In the genomic region with DNA sequence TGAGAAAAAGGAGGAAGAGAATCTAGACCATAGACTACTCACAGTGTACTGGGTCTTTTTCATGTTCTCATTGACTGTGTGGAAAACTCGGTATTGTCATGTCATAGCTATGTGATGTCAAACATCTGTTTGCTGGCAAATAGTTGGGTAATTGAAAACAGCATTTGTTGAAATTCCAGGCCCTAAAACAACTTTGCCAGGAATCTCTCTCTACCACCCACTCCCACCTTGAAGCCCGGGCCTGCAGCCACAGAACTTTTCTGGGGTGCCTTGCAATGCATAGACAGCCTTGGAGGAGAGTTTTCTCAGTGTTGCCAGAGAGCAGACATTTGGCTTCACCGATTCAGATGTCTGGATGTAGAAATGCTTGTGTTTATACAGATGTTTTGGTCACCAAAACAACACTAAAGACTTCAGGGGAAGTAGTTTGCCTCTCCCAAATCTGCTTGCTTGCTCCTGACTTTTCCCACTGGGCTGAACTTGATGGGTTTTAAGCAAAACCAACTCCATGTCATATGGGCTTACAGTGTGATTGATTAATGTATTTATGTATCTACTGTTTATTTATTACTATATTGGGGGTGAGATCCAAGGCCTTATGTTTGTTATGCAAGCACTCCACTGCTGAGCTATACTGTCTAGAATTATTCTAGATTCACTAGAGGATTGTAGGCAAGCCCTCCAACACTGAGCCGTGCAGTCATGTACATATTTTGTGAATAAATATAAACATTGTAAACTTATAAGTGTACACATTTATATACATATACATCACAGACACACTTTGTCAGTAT, we compare ENCODE assay signal across 15 mouse cellular contexts.
DNase-seq lines count a peak whose midpoint lies in the region; ATAC-seq lines count a peak whose summit lies in the region.
"Had no signal": no experiment of that assay in that cellular context is flagged by ENCODE, and none has a peak within 500 bp of the region (broad histone marks: within the 10 kb centered on the region; RNA-seq: fewer than 3 reads in every experiment).

No protein-coding gene starts in this region.

- intact Hi-C loops in heart, postnatal 14 days (cut with DNase I): no loop called here

- ATAC-seq in heart, embryonic 11.5 days (replicated peaks; ENCODE audit: insufficient number of reproducible peaks, low FRiP score, low TSS enrichment): no peak
- ATAC-seq: Patski had no signal

- no peak overlapping the region for H3K4me2 ChIP-seq in heart, embryonic 11.5 days
- H3K4me2 ChIP-seq: forebrain, embryonic 12.5 days; hindbrain, embryonic 15.5 days; liver, embryonic 15.5 days had no signal

- H3K9me3 ChIP-seq in heart, embryonic 11.5 days (replicated peaks; ENCODE audit: control insufficient read depth, low read length): no peaks in the 10 kb centered on the region
- H3K9me3 ChIP-seq: forebrain, embryonic 12.5 days; hindbrain, embryonic 15.5 days; liver, embryonic 15.5 days had no signal

- H3K27me3 ChIP-seq in heart, embryonic 11.5 days (ENCODE audit: control insufficient read depth, insufficient read depth, low read length): no peaks in the 10 kb centered on the region
- H3K27me3 ChIP-seq: forebrain, embryonic 12.5 days; hindbrain, embryonic 15.5 days; liver, embryonic 15.5 days had no signal

- H3K36me3 ChIP-seq in heart, embryonic 11.5 days (ENCODE audit: control insufficient read depth, insufficient read depth, low read length): no peaks in the 10 kb centered on the region
- H3K36me3 ChIP-seq: forebrain, embryonic 12.5 days; hindbrain, embryonic 15.5 days; liver, embryonic 15.5 days had no signal

- WGBS in heart, embryonic 11.5 days (ENCODE audit: insufficient replicate concordance): 72% methylated on average over 4 of the region's 4 CpGs

- H3K9ac ChIP-seq in heart, embryonic 11.5 days (ENCODE audit: low read depth, low read length): no peak overlapping the region
- H3K9ac ChIP-seq: forebrain, embryonic 12.5 days; hindbrain, embryonic 15.5 days; liver, embryonic 15.5 days had no signal

- no peak overlapping the region for H3K4me3 ChIP-seq in heart, embryonic 11.5 days (ENCODE audit: low read depth, low read length)
- H3K4me3 ChIP-seq: forebrain, embryonic 12.5 days; hindbrain, embryonic 15.5 days; liver, embryonic 15.5 days had no signal

- DNase-seq in heart, adult 8-10 months (ENCODE audit: low spot score): peak; percentile 25
- peak; percentile 2 for DNase-seq in embryo, embryonic 9.5 days (ENCODE audit: extremely low spot score)
- peak; percentile 23 to 40 for DNase-seq in heart, postnatal 14 days
- DNase-seq in lung, postnatal 10 days: peak; percentile 31
- DNase-seq in left cerebral cortex, adult 9 months (ENCODE audit: low spot score in 2 of 2): no peak
- no peak for DNase-seq in layer of hippocampus, postnatal 10 days (ENCODE audit: low spot score in 2 of 2)
- DNase-seq in right cerebral cortex, postnatal 14 days: no peak
- DNase-seq: adrenal gland, adult 8-10 months; cerebellum, postnatal 36 days; right cerebral cortex, postnatal 25 days had no signal

- H3K27ac ChIP-seq in heart, embryonic 11.5 days (ENCODE audit: low read depth, low read length): no peak overlapping the region
- H3K27ac ChIP-seq: forebrain, embryonic 12.5 days; hindbrain, embryonic 15.5 days; liver, embryonic 15.5 days had no signal

- no peaks in the 10 kb centered on the region for H3K4me1 ChIP-seq in heart, embryonic 11.5 days (ENCODE audit: control insufficient read depth, insufficient read depth, low read length)
- H3K4me1 ChIP-seq: forebrain, embryonic 12.5 days; hindbrain, embryonic 15.5 days; liver, embryonic 15.5 days had no signal

Comparison
In these comparisons a context has a peak if more than half of its experiments do, and no peak if none do; other contexts are left out.
1. DNase-seq: peak in heart, adult 8-10 months (single experiment), embryo, embryonic 9.5 days (single experiment), heart, postnatal 14 days (2 of 2) and lung, postnatal 10 days (single experiment); none in left cerebral cortex, adult 9 months (0 of 2), layer of hippocampus, postnatal 10 days (0 of 2) and right cerebral cortex, postnatal 14 days (single experiment).